Mouse (Mus musculus): Measurements from ENCODE around the gene Tpi1. TPM values are rescaled to one million over a fixed set of nuclear protein-coding genes. Genes with fewer than 3 reads are reported as not detected.

Tpi1 gene
- 423 and 428 TPM in 2 replicates for polyA plus RNA-seq (2016; fragmentation: Nextera tagmentation; extraction: Ambion mirVana)

GRCm38 (mm10) chr6:124813933-124814332 lies at the start of gene Tpi1:
TSS of gene Tpi1 (minus strand) at chr6:124814296.
- no peaks in the 10 kb centered on the region for H3K27me3 ChIP-seq
- H3K36me3 ChIP-seq: peaks cover 53% of the 10 kb centered on the region
- H3K4me2 ChIP-seq (replicated peaks): peak within 1 kb of the TSS; percentile 88
- peak within 1 kb of the TSS; percentile 75 for H3K4me3 ChIP-seq
- H3K4me1 ChIP-seq: peaks cover 43% of the 10 kb centered on the region
- ATAC-seq (ENCODE audit: low FRiP score, low read depth): peak; percentile 77
- H3K27ac ChIP-seq (replicated peaks): peak within 1 kb of the TSS; percentile 86
- WGBS: 0% methylated on average over 22 of the region's 22 CpGs
- peak within 1 kb of the TSS; percentile 86 for H3K9ac ChIP-seq (replicated peaks)
- no peaks in the 10 kb centered on the region for H3K9me3 ChIP-seq

GRCm38 (mm10) chr6:124863125-124863657 lies 49.1 kb upstream of the Tpi1 start:
- peak overlapping the region; percentile 72 for H3K4me2 ChIP-seq (replicated peaks)
- peaks cover 27% of the 10 kb centered on the region for H3K27me3 ChIP-seq
- H3K4me1 ChIP-seq: peaks cover 59% of the 10 kb centered on the region
- no peaks in the 10 kb centered on the region for H3K9me3 ChIP-seq
- peak overlapping the region; percentile 64 for H3K4me3 ChIP-seq
- WGBS: 2% methylated on average over 7 of the region's 16 CpGs
- ATAC-seq (ENCODE audit: low FRiP score, low read depth): peak; percentile 35
- H3K36me3 ChIP-seq: no peaks in the 10 kb centered on the region
- H3K27ac ChIP-seq (replicated peaks): peak overlapping the region; percentile 91
- peak overlapping the region; percentile 88 for H3K9ac ChIP-seq (replicated peaks)

GRCm38 (mm10) chr6:124862406-124863124 lies 48.5 kb upstream of the Tpi1 start:
- Histone ChIP-seq H3K27me3 (peaks cover 29% of the 10 kb centered on the region), H3K9me3 (no peaks in the 10 kb centered on the region), H3K4me1 (peaks cover 65% of the 10 kb centered on the region), H3K4me3 (peak overlapping the region; percentile 64), H3K9ac (replicated peaks) (peak overlapping the region; percentile 88), H3K36me3 (no peaks in the 10 kb centered on the region), H3K4me2 (replicated peaks) (peak overlapping the region; percentile 72), H3K27ac (replicated peaks) (peak overlapping the region; percentile 91)
- 14% methylated on average over 8 of the region's 8 CpGs for WGBS
- no peak for ATAC-seq (ENCODE audit: low FRiP score, low read depth)

GRCm38 (mm10) chr6:124861802-124862201 lies 47.7 kb upstream of the Tpi1 start:
- Histone ChIP-seq H3K9ac (replicated peaks) (peak overlapping the region; percentile 31), H3K4me2 (replicated peaks) (peak overlapping the region; percentile 72), H3K9me3 (no peaks in the 10 kb centered on the region), H3K4me1 (peaks cover 65% of the 10 kb centered on the region), H3K27ac (replicated peaks) (0 out of 2 replicates have a peak overlapping the region, but pooled peaks have one; percentile 91), H3K27me3 (peaks cover 23% of the 10 kb centered on the region), H3K36me3 (no peaks in the 10 kb centered on the region), H3K4me3 (peak overlapping the region; percentile 64; the same call in 1 of the 2 replicates)
- WGBS: 22% methylated on average over 3 of the region's 3 CpGs
- no peak for ATAC-seq (ENCODE audit: low FRiP score, low read depth)

- Histone ChIP-seq H3K27me3 (peaks cover 19% of the 10 kb centered on the region), H3K4me2 (replicated peaks) (no peak overlapping the region), H3K36me3 (no peaks in the 10 kb centered on the region), H3K27ac (replicated peaks) (no peak overlapping the region), H3K9me3 (no peaks in the 10 kb centered on the region), H3K4me1 (peaks cover 70% of the 10 kb centered on the region), H3K4me3 (no peak overlapping the region), H3K9ac (replicated peaks) (0 out of 2 replicates have a peak overlapping the region, but pooled peaks have one; percentile 31)
- no peak for ATAC-seq (ENCODE audit: low FRiP score, low read depth)
- 79% methylated on average over 19 of the region's 19 CpGs for WGBS
Measured at GRCm38 (mm10) chr6:124861266-124861665, 47.2 kb upstream of the Tpi1 start.

- WGBS: 76% methylated on average over 9 of the region's 9 CpGs
- no peak for ATAC-seq (ENCODE audit: low FRiP score, low read depth)
- H3K36me3 ChIP-seq: no peaks in the 10 kb centered on the region
- peak overlapping the region; percentile 39; the same call in 1 of the 2 replicates for H3K9ac ChIP-seq (replicated peaks)
- H3K4me3 ChIP-seq: no peak overlapping the region
- no peaks in the 10 kb centered on the region for H3K9me3 ChIP-seq
- peaks cover 19% of the 10 kb centered on the region for H3K27me3 ChIP-seq
- H3K27ac ChIP-seq (replicated peaks): peak overlapping the region; percentile 60; the same call in 1 of the 2 replicates
- H3K4me2 ChIP-seq (replicated peaks): peak overlapping the region; percentile 9; the same call in 1 of the 2 replicates
- H3K4me1 ChIP-seq: peaks cover 77% of the 10 kb centered on the region
Measured at GRCm38 (mm10) chr6:124860511-124860910, 46.4 kb upstream of the Tpi1 start.

- 0 out of 2 replicates have a peak overlapping the region, but pooled peaks have one; percentile 3 for H3K4me3 ChIP-seq
- H3K27me3 ChIP-seq: peaks cover 23% of the 10 kb centered on the region
- no peaks in the 10 kb centered on the region for H3K9me3 ChIP-seq
- WGBS: 9% methylated on average over 12 of the region's 12 CpGs
- peak overlapping the region; percentile 39; the same call in 1 of the 2 replicates for H3K9ac ChIP-seq (replicated peaks)
- peak overlapping the region; percentile 9; the same call in 1 of the 2 replicates for H3K4me2 ChIP-seq (replicated peaks)
- 0 out of 2 replicates have a peak, but pooled peaks have one; percentile 1 for ATAC-seq (ENCODE audit: low FRiP score, low read depth)
- peak overlapping the region; percentile 60 for H3K27ac ChIP-seq (replicated peaks)
- peaks cover 74% of the 10 kb centered on the region for H3K4me1 ChIP-seq
- H3K36me3 ChIP-seq: no peaks in the 10 kb centered on the region
Measured at GRCm38 (mm10) chr6:124859725-124860124, 45.6 kb upstream of the Tpi1 start.

- H3K27me3 ChIP-seq: peaks cover 25% of the 10 kb centered on the region
- no peaks in the 10 kb centered on the region for H3K36me3 ChIP-seq
- peak overlapping the region; percentile 37 for H3K9ac ChIP-seq (replicated peaks)
- H3K27ac ChIP-seq (replicated peaks): no peak overlapping the region
- no peak overlapping the region for H3K4me3 ChIP-seq
- H3K9me3 ChIP-seq: no peaks in the 10 kb centered on the region
- H3K4me1 ChIP-seq: peaks cover 64% of the 10 kb centered on the region
- H3K4me2 ChIP-seq (replicated peaks): peak overlapping the region; percentile 85; the same call in 1 of the 2 replicates
- ATAC-seq (ENCODE audit: low FRiP score, low read depth): no peak
- WGBS: 81% methylated on average over 28 of the region's 28 CpGs
Measured at GRCm38 (mm10) chr6:124858561-124859318, 44.6 kb upstream of the Tpi1 start.

GRCm38 (mm10) chr6:124857840-124858530 lies 43.9 kb upstream of the Tpi1 start:
- H3K9ac ChIP-seq (replicated peaks): peak overlapping the region; percentile 97
- peaks cover 59% of the 10 kb centered on the region for H3K4me1 ChIP-seq
- no peak for ATAC-seq (ENCODE audit: low FRiP score, low read depth)
- H3K36me3 ChIP-seq: no peaks in the 10 kb centered on the region
- H3K9me3 ChIP-seq: no peaks in the 10 kb centered on the region
- 23% methylated on average over 26 of the region's 26 CpGs for WGBS
- H3K4me2 ChIP-seq (replicated peaks): peak overlapping the region; percentile 85
- H3K27me3 ChIP-seq: peaks cover 25% of the 10 kb centered on the region
- H3K4me3 ChIP-seq: peak overlapping the region; percentile 75
- H3K27ac ChIP-seq (replicated peaks): peak overlapping the region; percentile 95

GRCm38 (mm10) chr6:124856916-124857839 lies 43.1 kb upstream of the Tpi1 start, which contains the start of gene P3h3:
TSS of gene P3h3 (minus strand) at chr6:124857752.
- WGBS: under 1% methylated on average over 81 of the region's 86 CpGs
- ATAC-seq (ENCODE audit: low FRiP score, low read depth): peak; percentile 85
- Histone ChIP-seq H3K27ac (replicated peaks) (peak within 1 kb of the TSS; percentile 95), H3K27me3 (peaks cover 25% of the 10 kb centered on the region), H3K4me3 (peak within 1 kb of the TSS; percentile 75), H3K4me1 (peaks cover 51% of the 10 kb centered on the region), H3K36me3 (no peaks in the 10 kb centered on the region), H3K4me2 (replicated peaks) (peak within 1 kb of the TSS; percentile 85), H3K9me3 (no peaks in the 10 kb centered on the region), H3K9ac (replicated peaks) (peak within 1 kb of the TSS; percentile 97)

All from midbrain, embryonic 12.5 days (tissue).